Mouse (Mus musculus) cerebellum, adult 9-11 months (tissue): ENCODE results near the gene Rbbp5.

Source experiments
- DNase-seq: peaks from one replicate; pipeline ENCODE4 v3.0.0; 2022

Rbbp5 gene

DNA sequence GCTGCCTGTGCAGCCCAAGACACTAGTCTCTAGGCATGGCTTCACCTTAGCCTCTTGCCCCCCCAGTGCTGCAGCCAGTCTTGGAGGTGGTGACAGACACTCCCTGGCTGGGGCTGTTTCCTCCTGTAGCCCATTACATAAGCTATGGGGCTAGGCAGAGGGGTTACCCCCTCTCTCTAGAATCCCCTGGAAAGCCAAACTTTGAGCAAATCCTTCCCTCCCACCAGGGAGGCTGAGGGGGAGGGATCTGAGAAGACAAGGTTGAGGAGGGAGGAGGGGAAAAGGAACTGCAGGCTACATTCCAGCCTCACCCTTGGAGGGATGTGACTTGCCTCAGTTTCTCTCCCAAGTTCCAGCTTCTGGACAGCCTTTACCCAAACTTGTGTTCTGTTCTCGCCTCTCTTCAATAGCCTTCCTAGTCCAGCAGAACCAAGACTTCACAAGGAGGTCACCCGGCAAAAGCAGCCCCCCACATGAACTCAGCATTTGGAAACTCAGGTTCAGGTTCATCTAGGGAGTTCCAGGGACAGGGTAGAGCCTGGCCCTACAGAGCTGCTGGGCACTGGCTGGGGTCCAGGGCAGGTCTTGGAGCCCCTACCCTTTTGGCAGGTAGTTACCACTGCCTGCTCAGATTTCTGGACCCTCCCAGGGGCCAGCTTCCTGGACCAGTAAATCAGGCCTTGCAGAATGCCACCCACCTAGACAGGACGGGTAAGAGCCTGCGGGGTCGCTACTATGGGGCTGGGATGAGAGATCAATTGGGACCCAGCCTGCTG lies 64.8 kb downstream of the Rbbp5 start:
- peak; percentile 75 for DNase-seq

GRCm38 (mm10) chr1:132542762-132543306 lies 65.7 kb downstream of the Rbbp5 start, which contains the start of gene Cntn2:
Cntn2 (minus strand) TSS chr1:132543256.
- DNase-seq, result peak; percentile 92

- peak; percentile 75 for DNase-seq
Measured at GRCm38 (mm10) chr1:132543789-132544188, 66.6 kb downstream of the Rbbp5 start.
